Mouse (Mus musculus): Measurements from ENCODE around the gene Elmsan1.
A peak's percentile ranks its signal among the peaks of the same experiment; 100 is the strongest.

Gene Elmsan1

DNA sequence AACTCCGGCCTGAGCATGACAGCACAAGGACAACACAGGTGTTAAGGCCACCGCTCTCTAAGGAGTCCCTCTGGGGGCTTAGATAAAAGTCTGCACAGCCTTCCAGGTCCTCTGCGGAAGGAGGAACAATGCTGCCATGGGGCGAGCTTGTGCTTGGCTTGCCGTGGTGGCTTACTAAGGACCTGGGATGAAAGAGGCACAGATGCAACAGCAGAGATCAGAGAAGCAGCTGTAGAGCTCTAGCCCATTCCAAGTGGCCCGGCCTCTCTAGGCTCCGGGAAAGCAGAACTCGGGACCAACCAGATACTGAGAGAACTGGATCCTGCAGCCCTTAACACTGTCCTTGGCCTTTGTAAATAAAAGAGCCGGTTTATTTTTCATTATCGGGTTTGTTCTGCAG is 66.8 kb downstream of the Elmsan1 start:
- DNase-seq (ENCODE audit: low spot score in 2 of 2) = peak in 1 of 2 experiments; percentile 41

DNA sequence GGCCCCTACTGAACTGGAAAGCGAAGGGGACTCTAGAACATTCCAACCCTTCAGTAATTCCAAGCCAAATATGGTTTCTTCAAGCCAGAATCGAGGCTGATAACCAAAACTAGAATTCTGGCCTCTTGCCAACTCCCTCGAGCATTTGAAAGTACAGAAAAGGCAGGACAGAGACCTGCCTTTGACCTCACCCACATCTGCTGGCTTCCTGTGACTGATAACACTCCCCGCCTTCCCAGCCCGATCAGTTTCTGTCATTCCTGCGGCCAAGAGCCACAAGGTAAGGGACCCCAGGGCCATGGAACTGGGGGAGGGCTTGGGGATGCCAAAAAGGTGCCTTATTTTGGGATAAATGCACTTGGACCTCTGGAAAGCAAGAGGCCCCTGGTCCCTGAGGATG is 67.7 kb downstream of the Elmsan1 start:
- peak; percentile 72 to 86 for DNase-seq (ENCODE audit: low spot score in 2 of 2)

DNA sequence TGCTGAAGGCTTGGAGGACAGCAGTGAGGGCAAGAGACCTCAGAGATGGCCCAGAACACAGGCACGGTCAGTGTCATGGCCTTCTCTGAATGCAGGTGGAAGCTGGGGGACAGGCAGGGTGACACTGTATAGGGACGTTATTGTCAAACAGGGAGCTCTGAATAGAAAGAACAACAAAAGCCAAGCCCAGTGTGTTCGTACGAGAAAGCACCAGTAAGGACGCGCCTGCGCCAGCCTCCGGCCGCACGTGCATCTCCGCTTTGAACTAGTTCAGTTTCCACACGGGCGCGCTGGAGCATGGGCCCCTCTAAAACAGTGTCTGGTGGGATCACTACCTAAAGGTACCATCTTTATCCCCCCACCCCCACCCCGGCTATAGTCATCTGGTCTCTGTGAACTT is 68.7 kb downstream of the Elmsan1 start:
- no peak for DNase-seq (ENCODE audit: low spot score in 2 of 2)

GRCm38 (mm10) chr12:84148622-84149012 is 70.1 kb downstream of the Elmsan1 start:
- no peak for DNase-seq (ENCODE audit: low spot score in 2 of 2)

DNA sequence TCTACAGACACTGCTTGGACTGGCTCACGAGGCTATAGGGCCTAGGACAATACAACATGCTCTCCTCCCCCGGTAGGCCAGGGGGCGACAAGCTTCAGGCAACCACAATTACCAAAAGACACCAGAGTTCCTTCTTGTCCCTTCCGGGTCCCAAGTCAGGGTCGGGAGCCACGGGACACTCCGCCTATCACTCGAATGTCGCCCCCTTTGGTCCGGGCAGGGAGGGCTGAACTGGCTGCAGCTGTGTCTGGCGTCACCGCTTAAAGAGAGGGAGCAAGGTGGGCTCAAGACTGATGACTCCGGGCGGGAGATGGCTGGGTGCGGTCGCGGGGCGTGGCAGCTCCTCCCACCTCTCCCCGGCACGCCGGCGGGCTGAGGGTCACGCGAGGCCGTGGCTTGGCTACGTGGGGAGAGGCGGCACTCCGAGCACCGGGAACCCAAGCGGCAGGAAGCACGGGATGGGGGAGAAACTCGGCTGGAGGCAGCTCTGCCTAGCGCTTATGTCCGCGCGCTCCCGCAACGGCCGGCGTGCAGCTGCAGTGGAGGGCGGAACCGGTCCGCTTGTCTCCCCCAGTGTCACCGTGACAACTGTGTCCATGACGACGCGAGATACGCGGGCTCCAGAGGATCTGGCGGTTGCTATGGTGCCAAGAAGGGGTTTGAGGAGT is 70.6 kb downstream of the Elmsan1 start, which contains the start of gene Pnma1:
Pnma1 (minus strand) TSS at position 536 of the 668 bp plus-strand sequence.
- peak; percentile 77 to 88 for DNase-seq (ENCODE audit: low spot score in 2 of 2)

- DNase-seq (ENCODE audit: low spot score in 2 of 2) = no peak
Observed at GRCm38 (mm10) chr12:84142281-84143050, 76.2 kb downstream of the Elmsan1 start.

DNA sequence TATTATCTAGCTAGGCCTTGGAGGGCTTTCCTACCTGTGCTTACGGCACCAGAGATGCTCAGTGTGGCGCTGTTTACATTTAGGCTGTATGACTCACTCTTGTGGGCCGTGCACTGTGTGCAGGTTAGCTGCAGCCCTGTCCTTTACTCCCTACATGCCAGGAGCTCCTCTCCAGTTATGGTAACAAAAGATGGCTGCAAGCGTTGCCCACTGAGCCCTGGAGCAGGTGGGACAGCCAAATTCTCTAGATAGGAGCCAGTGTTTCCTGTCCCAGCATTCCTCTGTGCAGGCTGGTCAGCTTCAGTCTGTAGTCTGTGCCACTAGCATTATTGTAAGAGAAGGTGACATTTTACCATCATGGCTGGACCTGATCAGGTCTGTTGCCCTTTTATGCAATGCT is 77.4 kb downstream of the Elmsan1 start:
- DNase-seq (ENCODE audit: low spot score in 2 of 2) = no peak

- DNase-seq (ENCODE audit: low spot score in 2 of 2) = no peak
Observed at GRCm38 (mm10) chr12:84140135-84140534, 78.5 kb downstream of the Elmsan1 start.

DNA sequence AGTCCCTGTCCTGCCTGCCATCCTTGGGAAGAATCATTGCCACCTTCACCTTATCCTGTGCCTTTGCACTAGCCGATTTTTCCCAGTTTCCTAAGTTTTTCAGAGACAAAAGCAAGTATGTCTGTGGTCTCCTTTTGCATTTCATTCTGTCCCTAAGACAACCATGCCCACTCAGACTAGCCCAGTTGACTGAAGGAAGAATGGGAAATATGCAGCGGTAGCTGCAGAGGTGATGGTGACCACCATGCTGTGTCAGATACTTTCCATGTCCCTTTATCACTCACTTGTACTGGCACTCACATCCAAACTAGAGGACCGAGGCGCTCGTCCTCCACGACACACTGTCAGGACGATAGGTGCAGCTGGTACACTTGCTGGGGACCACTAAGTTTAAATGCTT is 81.5 kb downstream of the Elmsan1 start:
- DNase-seq (ENCODE audit: low spot score in 2 of 2) = no peak

- DNase-seq (ENCODE audit: low spot score in 2 of 2) = peak; percentile 56 to 73
Observed at GRCm38 (mm10) chr12:84132265-84132664, 86.4 kb downstream of the Elmsan1 start.

DNA sequence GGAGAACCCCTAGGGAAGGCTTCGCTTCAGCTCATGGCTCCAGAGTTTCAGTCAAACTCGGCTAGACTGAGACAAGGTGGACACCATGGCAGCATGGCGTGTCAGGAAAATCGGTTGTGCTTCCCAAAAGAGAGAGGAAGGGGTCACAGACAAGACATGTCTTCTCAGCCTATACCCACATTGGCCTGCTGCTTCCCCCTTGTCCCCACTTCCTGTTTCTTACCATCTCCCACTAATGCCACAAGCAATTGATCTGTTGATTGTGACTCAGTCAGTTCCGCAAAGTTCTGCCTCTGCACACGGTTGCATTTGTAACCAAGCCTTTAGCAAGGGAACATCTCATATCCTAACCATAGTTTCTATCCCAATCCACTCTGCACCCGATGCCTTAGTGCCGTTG is 88.8 kb downstream of the Elmsan1 start:
- no peak for DNase-seq (ENCODE audit: low spot score in 2 of 2)

GRCm38 (mm10) chr12:84128576-84128975 is 90.1 kb downstream of the Elmsan1 start:
- no peak for DNase-seq (ENCODE audit: low spot score in 2 of 2)

DNA sequence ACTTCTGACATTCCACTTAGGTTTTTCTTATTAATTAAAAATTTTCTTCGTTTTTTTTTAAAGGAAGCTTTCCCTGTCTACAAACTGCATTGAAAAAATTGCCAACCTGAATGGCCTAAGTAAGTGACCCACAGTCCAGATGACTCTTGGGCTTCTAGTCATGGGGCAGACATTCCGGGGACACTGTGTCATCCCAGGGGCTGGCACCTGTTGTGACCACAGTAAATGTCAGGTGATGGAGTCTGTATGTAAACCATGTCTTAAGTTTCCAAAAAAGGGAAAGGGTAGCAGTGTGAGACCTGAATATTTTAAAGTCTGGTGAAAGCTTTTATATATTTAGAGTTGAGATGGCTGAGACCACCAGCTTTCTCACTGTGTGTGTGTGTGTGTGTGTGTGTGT is 91.8 kb downstream of the Elmsan1 start:
- DNase-seq (ENCODE audit: low spot score in 2 of 2) = no peak

DNA sequence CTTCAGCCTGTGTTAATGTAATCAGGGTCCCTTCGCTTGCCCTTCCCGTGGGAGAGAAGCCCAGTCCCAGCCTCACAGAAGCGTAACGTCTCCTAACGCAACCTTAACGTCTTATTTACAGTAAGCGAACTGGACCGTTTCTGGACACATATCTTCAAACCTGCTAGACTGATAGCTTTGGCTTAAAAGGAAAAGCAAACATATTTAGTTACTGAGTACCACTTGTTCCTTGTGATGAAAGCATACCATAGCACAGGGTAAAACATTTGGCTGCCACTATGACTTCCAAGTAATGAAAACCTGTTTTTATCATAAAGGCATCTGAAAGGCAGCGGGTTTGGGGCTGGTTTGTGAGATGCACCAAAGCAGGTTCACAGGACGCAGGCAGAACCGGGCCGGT is 92.8 kb downstream of the Elmsan1 start:
- DNase-seq (ENCODE audit: low spot score in 2 of 2) = no peak

DNA sequence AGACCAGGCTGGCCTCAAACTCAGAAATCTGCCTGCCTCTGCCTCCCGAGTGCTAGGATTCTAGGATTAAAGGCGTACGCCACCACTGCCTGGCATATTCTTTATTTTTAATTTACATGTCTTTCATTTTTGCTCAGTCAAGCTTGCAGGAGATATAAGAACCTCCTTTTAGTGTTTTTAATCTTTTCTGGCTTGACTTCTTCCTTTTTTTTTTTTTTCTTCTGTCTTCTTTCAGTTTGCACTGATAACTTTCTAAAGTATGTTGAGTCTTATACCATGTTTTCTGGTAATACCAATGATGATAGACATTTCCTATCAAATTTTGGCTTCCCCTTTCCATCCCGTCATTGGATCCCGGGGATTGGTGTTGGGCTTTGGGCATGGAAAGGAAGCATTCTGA is 99.1 kb downstream of the Elmsan1 start:
- DNase-seq (ENCODE audit: low spot score in 2 of 2) = no peak

DNA sequence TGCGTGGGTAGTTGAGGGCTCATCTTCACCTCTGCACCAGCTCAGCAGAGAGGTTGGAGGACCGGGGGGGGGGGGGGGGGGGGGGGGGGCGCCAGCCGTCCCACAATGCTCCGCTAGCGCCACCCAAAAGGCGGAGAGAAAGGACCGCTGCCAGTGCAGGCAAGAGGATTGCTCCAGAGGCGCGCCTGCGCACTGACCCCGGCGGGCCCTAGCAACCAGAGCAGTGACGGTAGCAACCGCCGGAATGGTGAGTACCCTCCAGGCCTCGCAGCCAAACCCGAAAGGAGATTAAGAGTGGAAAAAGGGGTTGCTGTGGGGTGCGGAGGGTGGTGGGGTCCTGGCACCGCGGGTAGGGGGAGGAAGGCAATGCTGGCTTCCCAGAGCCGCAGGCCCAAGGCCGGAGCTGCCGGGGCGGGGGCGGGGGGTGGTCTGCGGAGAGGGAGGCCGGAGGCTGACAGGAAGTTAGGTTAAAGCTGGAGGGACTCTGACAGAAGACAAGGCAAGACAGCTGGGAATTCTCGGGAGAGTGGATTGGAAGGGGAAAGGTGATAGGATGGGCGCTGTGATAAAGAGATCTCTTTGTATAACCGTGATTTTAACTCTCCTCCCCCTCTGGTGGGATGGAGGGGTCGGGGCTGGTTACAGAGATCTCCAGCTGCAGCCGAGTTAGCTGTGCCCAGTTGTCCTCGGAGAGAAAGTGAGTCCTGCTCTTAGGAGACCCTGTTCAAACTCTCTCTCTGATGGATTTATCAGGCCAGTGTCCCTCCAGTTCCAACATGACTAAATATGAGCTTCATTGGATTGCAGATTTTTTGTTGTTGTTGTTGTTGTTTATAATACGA is 104.3 kb downstream of the Elmsan1 start, which contains the start of gene Dnal1:
Dnal1 (plus strand) TSS at position 214 of the 842 bp plus-strand sequence.
- peak; percentile 36 to 85 for DNase-seq (ENCODE audit: low spot score in 2 of 2)

- DNase-seq (ENCODE audit: low spot score in 2 of 2) = no peak
Observed at GRCm38 (mm10) chr12:84113676-84114075, 105.0 kb downstream of the Elmsan1 start.

GRCm38 (mm10) chr12:84110814-84111213 is 107.9 kb downstream of the Elmsan1 start:
- DNase-seq (ENCODE audit: low spot score in 2 of 2) = no peak

GRCm38 (mm10) chr12:84109924-84110323 is 108.8 kb downstream of the Elmsan1 start:
- DNase-seq (ENCODE audit: low spot score in 2 of 2) = no peak

DNA sequence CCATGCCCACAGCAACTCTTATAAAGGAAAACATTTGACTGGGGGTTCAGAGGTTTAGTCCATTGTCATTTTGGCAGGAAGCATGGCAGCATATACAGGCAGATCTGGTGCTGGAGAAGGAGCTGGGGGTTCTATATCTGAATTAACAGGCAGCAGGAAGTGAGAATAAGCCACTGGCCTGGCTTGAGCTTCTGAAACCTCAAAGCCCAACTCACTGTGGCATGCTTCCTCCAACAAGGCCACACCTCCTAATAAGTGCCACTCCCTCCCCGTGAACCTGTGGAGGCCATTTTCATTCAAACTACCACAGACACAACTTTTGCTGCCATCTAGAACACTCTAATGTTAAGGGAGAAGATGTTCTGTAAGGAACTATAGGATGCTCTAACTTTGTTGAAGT is 111.0 kb downstream of the Elmsan1 start:
- DNase-seq (ENCODE audit: low spot score in 2 of 2) = no peak

DNA sequence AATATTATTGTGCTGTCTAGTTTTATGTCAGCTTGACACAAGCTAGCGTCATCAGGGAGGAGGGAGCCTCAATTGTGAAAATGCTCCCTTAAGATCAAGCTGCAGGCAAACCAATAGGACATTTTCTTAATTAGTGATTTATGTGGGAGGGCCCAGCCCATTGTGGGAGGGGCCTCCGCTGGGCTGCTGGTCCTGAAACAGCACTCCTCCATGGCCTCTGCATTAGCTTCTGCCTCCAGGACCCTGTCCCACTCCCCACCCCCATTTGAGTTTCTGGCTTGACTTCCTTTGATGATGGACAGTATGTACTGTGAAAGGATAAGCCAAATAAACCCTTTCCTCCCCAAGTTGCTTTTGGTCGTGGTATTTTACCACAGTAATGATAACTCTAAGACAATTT is 111.7 kb downstream of the Elmsan1 start:
- no peak for DNase-seq (ENCODE audit: low spot score in 2 of 2)

DNA sequence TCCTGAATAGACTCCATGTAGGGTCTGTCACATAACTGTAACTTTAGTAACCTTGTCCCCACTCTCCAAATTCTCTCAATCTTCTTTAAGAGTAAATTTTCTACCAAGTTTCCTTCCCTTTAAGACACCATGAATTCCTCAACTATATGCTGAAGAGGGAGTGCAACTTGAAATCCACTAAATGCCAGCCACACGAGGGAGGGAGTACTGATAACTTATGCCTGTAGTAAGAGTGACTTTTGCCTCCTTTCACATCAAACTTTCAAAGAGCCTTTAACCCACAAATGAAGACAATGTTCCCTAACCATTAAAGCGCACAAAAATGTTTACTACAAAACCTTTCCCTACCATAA is 117.2 kb downstream of the Elmsan1 start:
- no peak for DNase-seq (ENCODE audit: low spot score in 2 of 2)
